Mouse (Mus musculus) embryonic fibroblast, embryonic 13.5 days (primary cell): ENCODE data around the gene Sh3pxd2b. TPM values are rescaled to one million over a fixed set of nuclear protein-coding genes. Genes with fewer than 3 reads are reported as not detected.

Experiments
- H3K27ac ChIP-seq: 2 replicates; pipeline ENCODE4 v1.5.1; 2012; ENCODE audit warnings: low read length, control low read depth, inconsistent platforms; ENCODE audit not compliant: insufficient read depth
- H3K4me1 ChIP-seq: 2 replicates; pipeline ENCODE4 v1.6.1; 2011; ENCODE audit warnings: low read length; ENCODE audit not compliant: control insufficient read depth, insufficient read depth
- H3K4me3 ChIP-seq: 2 replicates; pipeline ENCODE4 v1.5.1; 2011; ENCODE audit warnings: mild to moderate bottlenecking, control low read depth, low read length; ENCODE audit not compliant: insufficient read depth
- CTCF ChIP-seq: IDR thresholded peaks from 2 replicates; pipeline ENCODE4 v1.5.1; 2011; ENCODE audit warnings: mild to moderate bottlenecking, control low read depth, low read length, moderate library complexity, borderline replicate concordance; ENCODE audit not compliant: insufficient read depth
- POLR2A ChIP-seq: IDR thresholded peaks from 2 replicates; pipeline ENCODE4 v1.6.1; 2011; ENCODE audit warnings: low read depth, mild to moderate bottlenecking, control low read depth, low read length, moderate library complexity
- polyA plus RNA-seq: library from polyadenylated mRNA; stranded (reverse); fragments of >200 nt; gene quantifications from 2 replicates; pipeline ENCODE4 v1.2.4, GENCODE M21; 2011; ENCODE audit warnings: low read depth; ENCODE audit not compliant: missing spikeins, insufficient read length

Gene Sh3pxd2b
- polyA plus RNA-seq, 1 experiment, result 58.8 TPM

DNA sequence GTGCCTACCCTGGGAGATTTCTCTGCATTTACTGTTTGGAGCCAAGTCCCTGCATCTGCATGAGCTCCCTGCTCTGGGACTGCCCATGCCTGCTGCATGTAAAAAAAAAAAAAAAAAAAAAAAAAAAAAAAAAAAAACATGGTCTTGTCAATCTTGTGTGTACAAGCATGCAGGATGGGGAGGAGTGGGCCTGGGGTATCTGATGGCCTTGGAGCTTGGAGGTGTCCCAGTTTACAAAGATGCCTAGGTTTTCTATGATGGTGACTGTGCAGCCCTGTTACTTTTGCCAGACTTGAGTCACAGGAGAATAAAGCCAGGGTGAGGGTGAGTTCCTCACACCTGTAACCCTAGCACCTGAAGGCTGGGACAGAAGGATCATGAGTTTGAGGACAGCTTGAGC is 61.4 kb downstream of the Sh3pxd2b start:
- no peak for TF ChIP-seq CTCF
- no peak for TF ChIP-seq POLR2A

DNA sequence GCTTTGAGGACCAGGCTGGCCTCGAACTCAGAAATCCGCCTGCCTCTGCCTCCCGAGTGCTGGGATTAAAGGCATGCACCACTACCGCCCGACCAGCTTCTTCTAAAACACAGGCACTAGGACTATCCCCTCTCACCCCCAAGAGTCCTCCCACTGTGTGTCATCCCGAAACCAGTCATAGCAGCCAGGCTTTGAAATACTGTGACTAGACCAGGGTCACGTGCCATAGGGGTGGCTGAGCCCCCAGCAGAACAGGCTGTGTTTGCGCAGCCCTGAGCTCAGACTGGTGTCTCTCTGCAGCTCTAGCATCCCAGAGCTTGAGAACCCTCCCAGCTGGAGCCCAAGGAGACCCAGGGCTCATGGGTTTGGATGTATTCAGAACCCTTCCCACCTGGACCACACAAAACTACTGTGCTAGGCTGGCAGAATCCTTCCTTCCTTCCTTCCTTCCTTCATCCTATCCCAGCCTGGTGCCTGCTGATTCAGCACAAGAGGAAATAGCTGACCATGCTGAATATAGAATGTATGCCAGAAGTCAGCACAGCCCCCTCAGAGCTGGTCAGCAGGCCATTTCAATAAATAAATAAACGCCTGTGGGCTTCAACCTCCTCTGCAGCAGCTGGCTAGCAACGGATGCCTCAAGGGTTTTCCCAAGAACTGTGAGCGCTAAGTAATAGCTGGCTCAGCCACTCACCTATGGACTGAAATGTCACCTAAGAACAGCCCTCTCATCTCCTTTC is 62.4 kb downstream of the Sh3pxd2b start:
- Histone ChIP-seq H3K4me1 (no peaks in the 10 kb centered on the region), H3K27ac (no peak overlapping the region), H3K4me3 (no peak overlapping the region)
- TF ChIP-seq CTCF (no peak), POLR2A (no peak)

More for the DNA sequence above, 61.4 kb downstream of the Sh3pxd2b start:
- Histone ChIP-seq H3K4me1 (0 out of 2 replicates have a peak, but pooled peaks cover 3% of the 10 kb centered on the region), H3K27ac (no peak overlapping the region), H3K4me3 (no peak overlapping the region)

DNA sequence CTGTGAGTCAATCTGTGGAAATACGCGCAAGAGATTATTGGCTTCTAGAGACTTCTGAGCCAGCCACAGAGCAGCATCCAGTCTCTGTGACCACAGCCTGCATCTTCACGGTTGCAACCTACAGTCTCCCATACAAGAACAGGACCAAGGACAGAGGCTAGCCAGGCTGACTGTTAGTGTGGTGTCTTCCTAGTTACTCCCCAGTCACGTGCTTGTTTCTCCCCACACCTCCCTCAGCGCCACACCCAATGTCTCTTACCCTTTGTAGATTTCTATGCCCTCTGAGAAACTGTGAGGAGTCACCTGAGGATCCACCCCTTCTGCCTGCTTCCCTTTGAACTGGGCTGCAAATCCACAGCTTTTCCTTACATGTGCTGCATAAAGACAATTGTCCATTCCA is 72.4 kb downstream of the Sh3pxd2b start:
- TF ChIP-seq POLR2A, result no peak
- TF ChIP-seq CTCF, result no peak
- Histone ChIP-seq H3K4me3 (no peak overlapping the region), H3K4me1 (no peaks in the 10 kb centered on the region), H3K27ac (no peak overlapping the region)

DNA sequence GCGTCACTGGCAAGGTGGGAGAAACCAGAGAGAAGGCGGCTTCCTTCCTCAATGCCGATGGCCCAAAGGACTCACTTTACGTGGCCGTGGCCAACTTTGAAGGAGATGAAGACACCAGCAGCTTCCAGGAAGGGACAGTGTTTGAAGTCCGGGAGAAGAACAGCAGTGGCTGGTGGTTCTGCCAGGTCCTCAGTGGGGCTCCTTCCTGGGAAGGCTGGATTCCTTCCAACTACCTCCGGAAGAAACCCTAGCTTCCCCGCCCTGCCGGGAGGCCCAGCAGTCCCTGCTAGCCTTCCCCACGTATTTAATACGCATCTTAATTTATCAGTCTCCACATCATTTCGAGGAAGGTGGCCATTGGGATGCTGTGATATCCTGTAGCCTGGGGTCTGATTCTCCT is 75.7 kb downstream of the Sh3pxd2b start:
- Histone ChIP-seq H3K4me3 (no peak overlapping the region), H3K4me1 (no peaks in the 10 kb centered on the region), H3K27ac (no peak overlapping the region)
- no peak for TF ChIP-seq CTCF
- no peak for TF ChIP-seq POLR2A

DNA sequence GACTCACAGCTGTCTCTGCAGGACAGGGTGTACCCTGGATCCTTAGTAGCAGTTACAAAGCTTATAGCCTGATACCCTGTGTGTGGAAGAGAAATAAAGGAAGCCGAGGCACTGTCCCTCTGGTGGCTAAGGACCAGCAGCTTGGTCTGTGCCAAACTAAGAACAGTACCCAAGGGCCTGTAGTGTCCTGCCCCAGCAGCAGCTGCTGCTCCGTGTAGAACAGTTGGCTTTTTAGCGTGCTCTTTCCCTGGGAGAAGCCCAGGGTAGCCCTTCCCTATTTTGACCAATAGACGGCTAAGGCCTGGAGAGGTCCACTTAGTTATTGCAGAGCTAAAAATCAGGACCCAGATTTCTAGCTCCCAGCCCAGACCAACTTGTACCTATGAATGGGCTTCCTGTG is 77.0 kb downstream of the Sh3pxd2b start:
- TF ChIP-seq POLR2A (no peak), CTCF (no peak)
- Histone ChIP-seq H3K4me1 (no peaks in the 10 kb centered on the region), H3K27ac (no peak overlapping the region), H3K4me3 (no peak overlapping the region)

DNA sequence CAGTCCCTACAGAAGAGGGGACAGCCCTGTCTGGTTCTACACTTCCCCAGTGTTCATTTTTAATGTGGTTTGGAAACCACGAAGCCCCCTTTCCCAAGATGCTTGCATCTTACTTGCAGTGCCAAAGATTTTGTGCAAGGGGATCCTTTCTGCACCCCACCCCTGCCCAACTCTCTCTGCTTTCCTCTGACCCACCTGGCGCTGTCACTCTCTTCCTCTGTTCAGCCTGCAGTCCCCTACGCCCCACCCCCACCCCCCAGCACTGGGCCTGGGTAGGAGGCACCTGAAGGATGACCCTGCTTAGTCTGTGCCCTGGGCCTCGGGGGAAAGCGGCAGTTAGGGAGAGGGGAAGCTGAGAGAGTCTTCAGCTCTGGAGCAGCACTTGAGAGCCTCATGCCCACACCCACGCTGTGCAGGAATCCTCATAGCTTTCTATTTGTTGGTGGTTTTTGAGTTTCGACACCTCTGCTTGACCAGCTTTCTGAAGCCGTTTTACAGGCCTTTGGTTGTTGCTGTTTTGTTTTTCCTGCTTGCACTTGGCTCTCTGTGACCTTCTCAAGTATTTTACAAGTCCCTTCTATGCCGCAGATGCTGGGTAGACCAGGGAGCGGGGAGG is 77.5 kb downstream of the Sh3pxd2b start:
- no peaks in the 10 kb centered on the region for H3K4me1 ChIP-seq
- no peak overlapping the region for H3K4me3 ChIP-seq
- TF ChIP-seq CTCF (no peak), POLR2A (no peak)
- no peak overlapping the region for H3K27ac ChIP-seq

DNA sequence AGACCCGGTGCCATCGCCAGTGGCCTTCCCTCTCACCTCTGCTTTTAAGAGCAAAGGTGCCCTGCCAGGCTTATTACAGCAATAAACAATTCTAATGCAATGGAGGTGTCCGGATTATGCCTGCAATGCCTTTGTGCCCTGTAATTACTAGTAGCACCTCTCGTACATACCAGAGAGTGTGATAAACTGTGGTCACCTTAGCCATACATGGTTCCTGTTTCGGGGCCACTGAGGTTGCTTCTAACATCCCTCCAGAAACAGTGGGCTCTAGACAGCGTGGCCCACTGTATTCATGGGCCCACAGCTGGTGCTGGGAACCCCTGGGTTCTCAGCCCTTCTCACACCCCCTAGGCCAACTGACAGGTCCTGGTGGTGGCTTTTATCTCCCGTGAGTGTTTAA is 79.9 kb downstream of the Sh3pxd2b start:
- Histone ChIP-seq H3K4me3 (no peak overlapping the region), H3K4me1 (no peaks in the 10 kb centered on the region), H3K27ac (no peak overlapping the region)
- TF ChIP-seq CTCF, result no peak
- TF ChIP-seq POLR2A, result no peak

DNA sequence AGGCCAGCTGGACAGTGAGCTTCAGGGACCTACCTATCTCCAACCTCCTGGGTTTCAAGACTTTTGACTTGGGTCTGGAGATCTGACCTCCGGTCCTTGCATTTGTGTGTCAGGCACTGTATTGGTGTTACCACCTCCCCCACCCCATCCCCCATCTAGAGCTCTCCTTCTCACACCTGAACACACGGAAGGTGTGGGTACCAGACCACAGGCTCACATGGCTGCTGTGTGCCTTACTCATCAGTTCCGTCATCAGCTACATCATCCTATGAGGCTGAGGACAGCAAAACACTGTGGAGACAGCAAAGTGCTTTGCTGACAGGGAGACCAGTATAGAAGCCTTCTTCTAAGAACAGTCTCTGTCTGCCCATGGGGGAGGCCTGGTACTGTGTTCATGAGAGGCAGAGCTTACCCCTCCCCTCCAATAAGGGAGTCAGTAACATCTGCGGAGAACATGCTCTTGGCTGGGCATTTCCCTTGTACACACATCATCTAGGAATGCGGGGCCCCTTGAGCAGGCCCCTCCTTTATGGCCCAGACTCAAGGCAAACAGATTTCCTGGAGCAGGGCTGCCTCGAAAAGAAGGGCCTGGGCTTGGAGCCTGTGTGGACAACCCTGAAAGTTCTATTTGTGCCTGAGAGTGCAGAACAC is 87.9 kb downstream of the Sh3pxd2b start:
- peak overlapping the region; percentile 84 for H3K27ac ChIP-seq

DNA sequence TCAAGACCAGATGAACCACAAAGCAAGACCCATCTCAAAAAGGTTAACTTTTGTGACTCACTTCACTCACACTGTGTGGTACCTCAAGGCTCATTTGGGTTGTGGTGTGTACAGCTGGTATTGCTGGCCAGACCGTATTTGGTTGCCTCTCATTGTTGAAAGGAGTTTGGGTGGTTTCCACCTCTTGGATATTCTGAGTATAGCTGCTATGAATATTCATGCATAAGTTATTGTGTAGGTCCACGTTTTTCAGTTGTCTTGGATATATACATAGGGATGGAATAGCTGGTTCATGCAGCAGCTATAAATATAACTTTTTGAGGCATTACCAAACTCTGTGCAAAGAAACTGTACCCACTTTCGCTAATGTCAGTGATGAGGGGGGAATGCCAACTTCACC is 95.0 kb downstream of the Sh3pxd2b start:
- H3K4me3 ChIP-seq, result no peak overlapping the region
- TF ChIP-seq POLR2A (no peak), CTCF (no peak)
- no peak overlapping the region for H3K27ac ChIP-seq
- H3K4me1 ChIP-seq, result no peaks in the 10 kb centered on the region

More for the DNA sequence above, 87.9 kb downstream of the Sh3pxd2b start:
- Histone ChIP-seq H3K4me1 (peaks cover 6% of the 10 kb centered on the region), H3K4me3 (no peak overlapping the region)
- TF ChIP-seq CTCF, result no peak
- TF ChIP-seq POLR2A, result peak; percentile 46; the same call in 1 of the 2 replicates

DNA sequence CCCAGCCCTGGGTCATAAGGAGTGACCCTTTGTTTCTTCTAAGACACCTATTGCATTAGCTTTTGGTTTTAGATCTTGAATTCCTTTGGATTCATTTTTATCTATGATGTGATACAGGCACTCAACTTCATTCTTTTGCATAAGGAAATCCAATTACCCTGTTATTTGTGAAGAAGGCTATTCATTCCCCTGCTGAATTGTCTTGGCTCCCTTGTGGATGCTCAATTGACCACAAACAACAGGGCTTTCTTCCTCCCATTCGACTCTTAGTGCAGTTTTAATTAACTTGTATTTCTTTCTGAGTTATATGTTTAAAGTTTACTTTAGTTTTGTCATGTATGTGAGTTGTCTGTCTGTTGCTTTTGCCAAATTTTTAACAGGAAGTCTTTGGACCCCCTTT is 96.6 kb downstream of the Sh3pxd2b start:
- no peak overlapping the region for H3K27ac ChIP-seq
- TF ChIP-seq POLR2A (no peak), CTCF (no peak)
- H3K4me3 ChIP-seq, result no peak overlapping the region
- H3K4me1 ChIP-seq, result no peaks in the 10 kb centered on the region
